Mouse (Mus musculus) CH12.LX (cell line): Measurements from ENCODE around the gene Psmb6. TPM values are rescaled to one million over a fixed set of nuclear protein-coding genes. Genes with fewer than 3 reads are reported as not detected.

Experiments used
- DNase-seq: peaks from one replicate; pipeline ENCODE4 v3.0.0-alpha.2; 2013; ENCODE audit errors: extremely low read depth
- H3K27ac ChIP-seq: 2 replicates; pipeline ENCODE4 v1.5.1; 2012; ENCODE audit warnings: low read depth, mild to moderate bottlenecking, control low read depth, moderate library complexity; ENCODE audit not compliant: insufficient read depth
- H3K27me3 ChIP-seq: replicated peaks from 2 replicates; pipeline ENCODE3; 2012; ENCODE audit warnings: inconsistent platforms
- H3K36me3 ChIP-seq, 2 experiments: replicated peaks in 1 of 2; 2 replicates each; pipeline versions ENCODE3 to v1.6.1; 2012; ENCODE audit warnings: inconsistent platforms in 1 of 2, low read length in 1 of 2, mild to moderate bottlenecking in 1 of 2, mixed read lengths in 1 of 2, moderate library complexity in 1 of 2; ENCODE audit not compliant: control insufficient read depth in 1 of 2, insufficient read depth in 1 of 2
- H3K4me1 ChIP-seq, 2 experiments: 2 replicates each; pipeline ENCODE4 v1.6.1; 2012; ENCODE audit warnings: inconsistent platforms in 1 of 2, moderate library complexity in 1 of 2; ENCODE audit not compliant: insufficient read depth in 2 of 2, control insufficient read depth in 1 of 2
- H3K4me2 ChIP-seq: 2 replicates; pipeline ENCODE4 v1.6.1; 2012; ENCODE audit warnings: low read depth, mild to moderate bottlenecking, control low read depth; ENCODE audit not compliant: poor library complexity, insufficient read depth, severe bottlenecking
- H3K4me3 ChIP-seq, 3 experiments: fragments of 150-350 bp in 1 of 3; sonication (generic) in 1 of 3; replicated peaks in 1 of 3; 2 replicates each; pipeline versions ENCODE3 to v1.5.1; 2011 to 2012; ENCODE audit warnings: low read depth in 2 of 3, low read length in 2 of 3, mild to moderate bottlenecking in 2 of 3, moderate library complexity in 2 of 3, control low read depth in 1 of 3, improper control_type of control experiment in 1 of 3, inconsistent platforms in 1 of 3, mixed read lengths in 1 of 3; ENCODE audit not compliant: poor library complexity in 1 of 3
- H3K79me2 ChIP-seq: replicated peaks from 2 replicates; pipeline ENCODE4 v1.6.1; 2012; ENCODE audit warnings: mild to moderate bottlenecking, moderate library complexity; ENCODE audit not compliant: control insufficient read depth, poor library complexity, insufficient read depth, severe bottlenecking; ENCODE audit errors: extremely low read depth
- H3K9ac ChIP-seq: 2 replicates; pipeline ENCODE4 v1.6.1; 2012; ENCODE audit warnings: low read depth, mild to moderate bottlenecking, control low read depth, moderate library complexity; ENCODE audit not compliant: insufficient read depth
- H3K9me3 ChIP-seq: replicated peaks from 2 replicates; pipeline ENCODE3; 2012; ENCODE audit warnings: low read length, inconsistent platforms, mixed read lengths
- BHLHE40 ChIP-seq: IDR thresholded peaks from 2 replicates; pipeline ENCODE4 v1.6.1; 2011; ENCODE audit warnings: mild to moderate bottlenecking, low read depth, low read length, improper control_type of control experiment
- CHD1 ChIP-seq: IDR thresholded peaks from 2 replicates; pipeline ENCODE4 v1.6.1; 2012; ENCODE audit warnings: low read depth, low read length, improper control_type of control experiment, inconsistent platforms
- CHD2 ChIP-seq: IDR thresholded peaks from 2 replicates; pipeline ENCODE4 v1.6.1; 2011; ENCODE audit warnings: low read length, improper control_type of control experiment
- CTCF ChIP-seq, 2 experiments: IDR thresholded peaks in 1 of 2; conservative IDR thresholded peaks in 1 of 2; 2 replicates each; pipeline ENCODE4 v1.5.1; 2011 to 2012; ENCODE audit warnings: low read depth in 2 of 2, low read length in 2 of 2, improper control_type of control experiment in 1 of 2, inconsistent platforms in 1 of 2, mild to moderate bottlenecking in 1 of 2, moderate library complexity in 1 of 2
- E2F4 ChIP-seq: IDR thresholded peaks from 2 replicates; pipeline ENCODE4 v1.6.1; 2011; ENCODE audit warnings: low read depth, low read length, improper control_type of control experiment; ENCODE audit not compliant: insufficient replicate concordance
- ELF1 ChIP-seq: IDR thresholded peaks from 2 replicates; pipeline ENCODE4 v1.6.1; 2014; ENCODE audit warnings: low read depth, mild to moderate bottlenecking, inconsistent platforms, low read length, improper control_type of control experiment
- EP300 ChIP-seq: IDR thresholded peaks from 2 replicates; pipeline ENCODE4 v1.6.1; 2011; ENCODE audit warnings: low read length, improper control_type of control experiment
- ETS1 ChIP-seq: conservative IDR thresholded peaks from 2 replicates; pipeline ENCODE4 v1.6.1; 2012; ENCODE audit warnings: low read depth, mild to moderate bottlenecking, inconsistent platforms, low read length, improper control_type of control experiment, moderate library complexity
- GABPA ChIP-seq: IDR thresholded peaks from 2 replicates; pipeline ENCODE4 v1.6.1; 2012; ENCODE audit warnings: low read depth, low read length, improper control_type of control experiment, inconsistent platforms; ENCODE audit not compliant: insufficient replicate concordance
- HCFC1 ChIP-seq: IDR thresholded peaks from 2 replicates; pipeline ENCODE4 v1.6.1; 2012; ENCODE audit warnings: low read depth, mild to moderate bottlenecking, inconsistent platforms, low read length, improper control_type of control experiment
- IRF4 ChIP-seq: IDR thresholded peaks from 2 replicates; pipeline ENCODE4 v1.6.1; 2014; ENCODE audit warnings: low read depth, mild to moderate bottlenecking, inconsistent platforms, low read length, improper control_type of control experiment
- JUN ChIP-seq: IDR thresholded peaks from 2 replicates; pipeline ENCODE4 v1.6.1; 2011; ENCODE audit warnings: low read depth, mild to moderate bottlenecking, low read length, improper control_type of control experiment, moderate library complexity; ENCODE audit not compliant: insufficient read depth
- JUND ChIP-seq: conservative IDR thresholded peaks from 2 replicates; pipeline ENCODE4 v1.6.1; 2011; ENCODE audit warnings: low read depth, low read length, improper control_type of control experiment
- KAT2A ChIP-seq: IDR thresholded peaks from 2 replicates; pipeline ENCODE4 v1.6.1; 2012; ENCODE audit warnings: low read length, improper control_type of control experiment, inconsistent platforms; ENCODE audit not compliant: insufficient replicate concordance
- MAFK ChIP-seq: IDR thresholded peaks from 2 replicates; pipeline ENCODE4 v1.6.1; 2011; ENCODE audit warnings: low read length, improper control_type of control experiment; ENCODE audit not compliant: insufficient replicate concordance
- MAX ChIP-seq: IDR thresholded peaks from 2 replicates; pipeline ENCODE4 v1.6.1; 2011; ENCODE audit warnings: low read length, improper control_type of control experiment
- MAZ ChIP-seq: IDR thresholded peaks from 2 replicates; pipeline ENCODE4 v1.6.1; 2012; ENCODE audit warnings: low read depth, mild to moderate bottlenecking, inconsistent platforms, low read length, improper control_type of control experiment, moderate library complexity
- MEF2A ChIP-seq: IDR thresholded peaks from 2 replicates; pipeline ENCODE4 v1.6.1; 2014; ENCODE audit warnings: low read depth, mild to moderate bottlenecking, inconsistent platforms, low read length, improper control_type of control experiment, borderline replicate concordance
- MXI1 ChIP-seq: IDR thresholded peaks from 2 replicates; pipeline ENCODE4 v1.6.1; 2011; ENCODE audit warnings: mild to moderate bottlenecking, low read depth, low read length, improper control_type of control experiment
- MYC ChIP-seq: IDR thresholded peaks from 2 replicates; pipeline ENCODE4 v1.6.1; 2011; ENCODE audit warnings: low read depth, mild to moderate bottlenecking, improper control_type of control experiment, low read length
- NELFE ChIP-seq: IDR thresholded peaks from 2 replicates; pipeline ENCODE4 v1.6.1; 2011; ENCODE audit warnings: low read depth, low read length, improper control_type of control experiment
- NRF1 ChIP-seq: IDR thresholded peaks from 2 replicates; pipeline ENCODE4 v1.6.1; 2014; ENCODE audit warnings: low read depth, mild to moderate bottlenecking, inconsistent platforms, low read length, improper control_type of control experiment, moderate library complexity
- PAX5 ChIP-seq: IDR thresholded peaks from 2 replicates; pipeline ENCODE4 v1.6.1; 2012; ENCODE audit warnings: low read length, inconsistent platforms, mixed read lengths
- POLR2A ChIP-seq: IDR thresholded peaks from 2 replicates; pipeline ENCODE4 v1.6.1; 2011; ENCODE audit warnings: low read depth, mild to moderate bottlenecking, improper control_type of control experiment, low read length
- POLR2AphosphoS2 ChIP-seq: IDR thresholded peaks from 2 replicates; pipeline ENCODE4 v1.6.1; 2011; ENCODE audit warnings: low read depth, low read length, improper control_type of control experiment
- RAD21 ChIP-seq: IDR thresholded peaks from 2 replicates; pipeline ENCODE4 v1.6.1; 2011; ENCODE audit warnings: low read depth, mild to moderate bottlenecking, low read length, improper control_type of control experiment, moderate library complexity
- RCOR1 ChIP-seq: conservative IDR thresholded peaks from 2 replicates; pipeline ENCODE4 v1.6.1; 2012; ENCODE audit warnings: low read depth, mild to moderate bottlenecking, inconsistent platforms, low read length, improper control_type of control experiment
- SIN3A ChIP-seq: IDR thresholded peaks from 2 replicates; pipeline ENCODE4 v1.6.1; 2012; ENCODE audit warnings: low read length, improper control_type of control experiment, inconsistent platforms
- SMC3 ChIP-seq: IDR thresholded peaks from 2 replicates; pipeline ENCODE4 v1.6.1; 2011; ENCODE audit warnings: low read depth, low read length, improper control_type of control experiment
- TBP ChIP-seq: conservative IDR thresholded peaks from 2 replicates; pipeline ENCODE4 v1.6.1; 2011; ENCODE audit warnings: low read depth, low read length, improper control_type of control experiment
- TCF12 ChIP-seq: IDR thresholded peaks from 2 replicates; pipeline ENCODE4 v1.6.1; 2014; ENCODE audit warnings: low read depth, mild to moderate bottlenecking, inconsistent platforms, low read length, improper control_type of control experiment
- UBTF ChIP-seq: IDR thresholded peaks from 2 replicates; pipeline ENCODE4 v1.6.1; 2012; ENCODE audit warnings: low read depth, mild to moderate bottlenecking, inconsistent platforms, low read length, improper control_type of control experiment, moderate library complexity
- USF1 ChIP-seq: IDR thresholded peaks from 2 replicates; pipeline ENCODE4 v1.6.1; 2014; ENCODE audit warnings: low read depth, mild to moderate bottlenecking, inconsistent platforms, low read length, improper control_type of control experiment
- USF2 ChIP-seq: conservative IDR thresholded peaks from 2 replicates; pipeline ENCODE4 v1.6.1; 2011; ENCODE audit warnings: low read depth, low read length, improper control_type of control experiment
- ZC3H11A ChIP-seq: IDR thresholded peaks from 2 replicates; pipeline ENCODE4 v1.6.1; 2012; ENCODE audit warnings: low read depth, mild to moderate bottlenecking, inconsistent platforms, low read length, improper control_type of control experiment
- ZKSCAN1 ChIP-seq: IDR thresholded peaks from 2 replicates; pipeline ENCODE4 v1.6.1; 2012; ENCODE audit warnings: low read depth, inconsistent platforms, low read length, improper control_type of control experiment, borderline replicate concordance
- ZMIZ1 ChIP-seq: IDR thresholded peaks from 2 replicates; pipeline ENCODE4 v1.6.1; 2012; ENCODE audit warnings: low read depth, mild to moderate bottlenecking, inconsistent platforms, low read length, improper control_type of control experiment
- ZNF384 ChIP-seq: IDR thresholded peaks from 2 replicates; pipeline ENCODE4 v1.6.1; 2012; ENCODE audit warnings: low read depth, low read length, improper control_type of control experiment, inconsistent platforms
- dilution Hi-C: fragments of 300-500 bp; cut with MboI; formaldehyde crosslinking; loops from 2 replicates; pipeline ENCODE4 v1.14.3; 2020; ENCODE audit warnings: low sequenced_read_pairs; ENCODE audit not compliant: extremely low pct_unique_long_range_greater_than_20kb, extremely low pct_ligation_motif_present
- in situ Hi-C: fragments of 300-500 bp; cut with MboI; formaldehyde crosslinking; loops from 3 replicates; pipeline ENCODE4 v1.14.3; 2019; ENCODE audit warnings: low sequenced_read_pairs, low pct_ligation_motif_present, low pct_unique_long_range_greater_than_20kb, mixed read lengths
- polyA plus RNA-seq: library from polyadenylated mRNA; unstranded; fragments of >175 nt; gene quantifications from 2 replicates; pipeline ENCODE4 v1.2.1, GENCODE M21; 2012; ENCODE audit warnings: low read depth; ENCODE audit not compliant: insufficient read length
- total RNA-seq, 2 experiments: library from RNA; depleted of rRNA; stranded (reverse); fragments of 300-350 nt in 1 of 2; fragments of >200 nt in 1 of 2; gene quantifications; 2 replicates each; pipeline ENCODE4 v1.2.3; 2012 to 2014

The Psmb6 gene
- total and polyA plus RNA-seq, 3 experiments: 779 to 921 (median 831) TPM

GRCm38 (mm10) chr11:70506385-70506784 lies 18.8 kb upstream of the Psmb6 start:
- peak; percentile 88 for DNase-seq
- H3K36me3 ChIP-seq: no peaks in the 10 kb centered on the region
- in situ Hi-C loops (loop anchor here (5.0 to 10.0 kb wide), 2 partner anchors 94 to 182 kb away; partner anchors contain the start of genes Alox12e and Pelp1), dilution Hi-C loops (no loop called here)
- TF ChIP-seq ZKSCAN1 (no peak), RCOR1 (no peak), USF2 (no peak), MYC (peak; percentile 74; the same call in 1 of the 2 replicates), MAFK (0 out of 2 replicates have a peak, but pooled peaks have one; percentile 30), USF1 (no peak), CTCF (conservative IDR thresholded peaks at IDR 0.05 in 1 of 2, IDR thresholded peaks at IDR 0.05 in 1 of 2; ENCODE audit: low read depth in 2 of 2, low read length in 2 of 2) (peak; percentile 41 to 98; a peak in 3 of 4 replicates), JUN (no peak), PAX5 (no peak), CHD1 (no peak), E2F4 (peak; percentile 72; the same call in 1 of the 2 replicates), TCF12 (peak; percentile 31; the same call in 1 of the 2 replicates), NELFE (peak; percentile 54; the same call in 1 of the 2 replicates), POLR2AphosphoS2 (no peak), JUND (peak; percentile 28; the same call in 1 of the 2 replicates), ELF1 (peak; percentile 45; the same call in 1 of the 2 replicates), HCFC1 (peak; percentile 27; the same call in 1 of the 2 replicates), EP300 (0 out of 2 replicates have a peak, but pooled peaks have one; percentile 9), BHLHE40 (0 out of 2 replicates have a peak, but pooled peaks have one; percentile 39), ZNF384 (peak; percentile 80), MXI1 (peak; percentile 73; the same call in 1 of the 2 replicates), MEF2A (0 out of 2 replicates have a peak, but pooled peaks have one; percentile 58), MAZ (0 out of 2 replicates have a peak, but pooled peaks have one; percentile 48), POLR2A (no peak), NRF1 (0 out of 2 replicates have a peak, but pooled peaks have one; percentile 22), ZC3H11A (peak; percentile 76; the same call in 1 of the 2 replicates), SIN3A (peak; percentile 65; the same call in 1 of the 2 replicates), TBP (0 out of 2 replicates have a peak, but pooled peaks have one; percentile 29), UBTF (no peak), MAX (peak; percentile 69), CHD2 (no peak), GABPA (no peak), IRF4 (peak; percentile 62), KAT2A (no peak), ETS1 (no peak), ZMIZ1 (no peak), RAD21 (peak; percentile 93), SMC3 (peak; percentile 96)
- no peak overlapping the region for H3K27ac ChIP-seq
- peaks cover 10 to 68% of the 10 kb centered on the region in 2 experiments for H3K4me1 ChIP-seq
- H3K4me2 ChIP-seq: peak overlapping the region; percentile 54; the same call in 1 of the 2 replicates
- H3K9ac ChIP-seq: no peak overlapping the region
- no peaks in the 10 kb centered on the region for H3K9me3 ChIP-seq
- no peaks in the 10 kb centered on the region for H3K27me3 ChIP-seq
- no peak overlapping the region for H3K4me3 ChIP-seq
- no peaks in the 10 kb centered on the region for H3K79me2 ChIP-seq
